Mouse (Mus musculus) kidney, embryonic 16.5 days (tissue): ENCODE results near the gene Gm20388. TPM values are rescaled to one million over a fixed set of nuclear protein-coding genes. Genes with fewer than 3 reads are reported as not detected.
A peak's percentile ranks its signal among the peaks of the same experiment; 100 is the strongest.

ENCODE experiments used
- ATAC-seq: fragments of 200-750 bp; cut with Nextera tagmentation; 2 replicates; pipeline ENCODE4 v1.8.0; 2017; ENCODE audit warnings: moderate TSS enrichment; ENCODE audit not compliant: low FRiP score, low TSS enrichment
- H3K27ac ChIP-seq: fragments of 300-500 bp; sonication (generic); 2 replicates; pipeline ENCODE4 v1.5.1; 2014; ENCODE audit warnings: low read length
- H3K27me3 ChIP-seq: fragments of 300-500 bp; sonication (generic); 2 replicates; pipeline ENCODE4 v1.6.1; 2014; ENCODE audit warnings: low read length, control low read depth, mixed read lengths; ENCODE audit not compliant: insufficient read depth
- H3K36me3 ChIP-seq: fragments of 300-500 bp; sonication (generic); 2 replicates; pipeline ENCODE4 v1.6.1; 2014; ENCODE audit warnings: low read length, control low read depth, mixed read lengths; ENCODE audit not compliant: insufficient read depth
- H3K4me1 ChIP-seq: fragments of 300-500 bp; sonication (generic); 2 replicates; pipeline ENCODE4 v1.6.1; 2014; ENCODE audit warnings: low read length, control low read depth, mixed read lengths; ENCODE audit not compliant: insufficient read depth
- H3K4me2 ChIP-seq: fragments of 300-500 bp; sonication (generic); replicated peaks from 2 replicates; pipeline ENCODE4 v1.6.1; 2014; ENCODE audit warnings: low read depth, low read length
- H3K4me3 ChIP-seq: fragments of 300-500 bp; sonication (generic); 2 replicates; pipeline ENCODE4 v1.5.1; 2014; ENCODE audit warnings: mild to moderate bottlenecking, low read length
- H3K9ac ChIP-seq: fragments of 300-500 bp; sonication (generic); replicated peaks from 2 replicates; pipeline ENCODE4 v1.6.1; 2014; ENCODE audit warnings: low read length
- H3K9me3 ChIP-seq: fragments of 300-500 bp; sonication (generic); 2 replicates; pipeline ENCODE4 v1.6.1; 2016; ENCODE audit warnings: low read length, control low read depth
- WGBS: fragments of 180-500 bp; shearing (Covaris S2); extraction: QIAGEN DNeasy Blood & Tissue Kit; methylation state at CpG from one replicate; pipeline ENCODE4 v1.1.7; 2014; 5-methylcytosine and 5-hydroxymethylcytosine counted together
- polyA plus RNA-seq: library from polyadenylated mRNA; unstranded; fragments of >200 nt; fragmentation: Nextera tagmentation; extraction: Ambion mirVana; gene quantifications from 2 replicates; pipeline ENCODE4 v1.2.1, GENCODE M21; 2015

Gm20388 gene
- polyA plus RNA-seq, 1 experiment from 2014 or later: 7.7 TPM

- no peak overlapping the region for H3K9ac ChIP-seq
- ATAC-seq: no peak
- H3K9me3 ChIP-seq: no peaks in the 10 kb centered on the region
- H3K36me3 ChIP-seq: no peaks in the 10 kb centered on the region
- peaks cover 17% of the 10 kb centered on the region for H3K27me3 ChIP-seq
- no peak overlapping the region for H3K4me3 ChIP-seq
- H3K27ac ChIP-seq: no peak overlapping the region
- peak overlapping the region; percentile 91; the same call in 1 of the 2 replicates for H3K4me2 ChIP-seq
- 73% methylated on average over 4 of the region's 4 CpGs for WGBS
- H3K4me1 ChIP-seq: peaks cover 9% of the 10 kb centered on the region
These were observed 3949.7 kb downstream of the Gm20388 start for GRCm38 (mm10) chr8:123860386-123860785.

- no peak overlapping the region for H3K9ac ChIP-seq
- ATAC-seq: no peak
- H3K4me1 ChIP-seq: no peaks in the 10 kb centered on the region
- H3K4me2 ChIP-seq: no peak overlapping the region
- no peak overlapping the region for H3K4me3 ChIP-seq
- no peaks in the 10 kb centered on the region for H3K36me3 ChIP-seq
- WGBS: 75% methylated on average over 7 of the region's 7 CpGs
- H3K9me3 ChIP-seq: no peaks in the 10 kb centered on the region
- H3K27ac ChIP-seq: no peak overlapping the region
- peaks cover 10% of the 10 kb centered on the region for H3K27me3 ChIP-seq
These were observed 3955.1 kb downstream of the Gm20388 start for GRCm38 (mm10) chr8:123865786-123866185.

- Histone ChIP-seq H3K36me3 (no peaks in the 10 kb centered on the region), H3K4me2 (no peak overlapping the region), H3K9me3 (no peaks in the 10 kb centered on the region), H3K4me3 (no peak overlapping the region), H3K27ac (no peak overlapping the region), H3K4me1 (no peaks in the 10 kb centered on the region), H3K9ac (no peak overlapping the region), H3K27me3 (peaks cover 9% of the 10 kb centered on the region)
- ATAC-seq: no peak
- 34% methylated on average over 5 of the region's 5 CpGs for WGBS
These were observed 3956.3 kb downstream of the Gm20388 start for GRCm38 (mm10) chr8:123866971-123867370.

DNA sequence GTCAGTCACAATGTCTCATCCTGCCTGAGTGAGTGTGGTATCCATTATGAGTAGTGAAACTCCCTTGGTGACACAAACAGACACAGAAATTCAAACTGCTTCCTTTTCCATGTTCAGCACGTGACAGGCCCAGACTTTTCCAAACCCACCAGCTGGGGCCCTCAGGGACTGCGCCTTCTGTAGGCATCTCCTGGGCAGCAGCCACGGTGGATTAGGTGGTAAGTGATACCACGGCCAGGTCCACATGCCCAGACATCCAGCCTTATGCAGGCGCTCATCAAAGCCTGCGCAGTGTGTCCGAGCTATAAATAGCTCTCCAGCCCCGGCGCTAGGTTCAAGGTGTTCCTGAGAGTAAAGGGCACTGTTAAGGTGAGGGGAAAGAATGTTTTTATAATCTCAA is 3961.4 kb downstream of the Gm20388 start:
- H3K9ac ChIP-seq: no peak overlapping the region
- WGBS: 74% methylated on average over 9 of the region's 9 CpGs

GRCm38 (mm10) chr8:123873364-123873763 is 3962.7 kb downstream of the Gm20388 start:
- H3K9me3 ChIP-seq: no peaks in the 10 kb centered on the region
- 66% methylated on average over 6 of the region's 6 CpGs for WGBS
- H3K36me3 ChIP-seq: no peaks in the 10 kb centered on the region
- H3K27me3 ChIP-seq: no peaks in the 10 kb centered on the region
- H3K4me2 ChIP-seq: no peak overlapping the region
- H3K9ac ChIP-seq: no peak overlapping the region
- no peaks in the 10 kb centered on the region for H3K4me1 ChIP-seq
- no peak overlapping the region for H3K27ac ChIP-seq
- no peak for ATAC-seq
- H3K4me3 ChIP-seq: no peak overlapping the region

More for the DNA sequence above, 3961.4 kb downstream of the Gm20388 start:
- Histone ChIP-seq H3K36me3 (no peaks in the 10 kb centered on the region), H3K4me1 (no peaks in the 10 kb centered on the region), H3K4me2 (no peak overlapping the region), H3K27ac (no peak overlapping the region), H3K27me3 (no peaks in the 10 kb centered on the region), H3K9me3 (no peaks in the 10 kb centered on the region), H3K4me3 (no peak overlapping the region)
- no peak for ATAC-seq

DNA sequence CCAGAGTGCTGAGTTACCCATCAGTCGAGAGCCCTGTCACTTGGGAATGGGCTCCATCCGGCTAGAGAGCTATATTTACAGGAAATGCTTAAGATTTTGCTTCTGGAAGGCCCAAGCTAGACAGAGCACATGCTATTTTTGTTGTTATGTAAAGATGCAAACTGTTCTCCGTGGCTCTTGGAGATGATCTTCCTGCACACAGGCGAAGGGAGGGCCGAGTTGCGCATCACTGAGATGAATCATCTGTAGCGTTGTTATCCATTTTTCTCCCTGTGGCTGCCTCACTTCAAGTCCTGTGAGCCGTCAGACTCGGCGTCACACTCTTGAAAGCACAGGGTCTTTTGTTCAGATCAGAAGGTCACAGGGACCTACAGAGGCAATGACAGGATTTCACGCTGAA is 3963.7 kb downstream of the Gm20388 start:
- ATAC-seq: no peak
- Histone ChIP-seq H3K9me3 (no peaks in the 10 kb centered on the region), H3K27ac (no peak overlapping the region), H3K36me3 (no peaks in the 10 kb centered on the region), H3K4me3 (no peak overlapping the region), H3K4me2 (no peak overlapping the region), H3K9ac (no peak overlapping the region), H3K4me1 (no peaks in the 10 kb centered on the region), H3K27me3 (no peaks in the 10 kb centered on the region)
- WGBS: 81% methylated on average over 11 of the region's 11 CpGs

- no peak for ATAC-seq
- 71% methylated on average over 2 of the region's 2 CpGs for WGBS
These were observed 3967.2 kb downstream of the Gm20388 start for GRCm38 (mm10) chr8:123877865-123878264.

DNA sequence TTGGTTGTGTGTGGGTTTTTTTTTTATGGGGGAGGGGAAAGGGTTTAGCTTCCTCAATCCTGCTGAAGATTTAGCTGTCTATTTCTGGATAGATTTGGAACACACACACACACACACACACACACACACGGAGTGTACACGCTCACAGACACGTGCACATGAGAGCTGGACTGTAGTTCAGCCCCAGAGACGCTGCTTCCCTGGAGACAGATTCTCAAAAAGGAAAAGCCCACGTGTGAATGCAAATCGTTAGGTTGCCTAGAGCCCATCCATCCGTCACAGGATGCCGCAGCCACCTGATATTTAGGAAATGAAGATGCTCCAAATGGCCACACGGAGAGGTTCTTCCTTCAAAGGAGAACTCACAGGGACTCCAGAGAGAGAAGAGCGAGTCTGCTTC is 3969.6 kb downstream of the Gm20388 start:
- no peak for ATAC-seq
- Histone ChIP-seq H3K4me2 (no peak overlapping the region), H3K4me1 (peaks cover 3% of the 10 kb centered on the region; the same call in 1 of the 2 replicates)

More at GRCm38 (mm10) chr8:123877865-123878264, 3967.2 kb downstream of the Gm20388 start:
- Histone ChIP-seq H3K9me3 (no peaks in the 10 kb centered on the region), H3K9ac (no peak overlapping the region), H3K4me1 (no peaks in the 10 kb centered on the region), H3K27me3 (no peaks in the 10 kb centered on the region), H3K27ac (no peak overlapping the region), H3K36me3 (no peaks in the 10 kb centered on the region), H3K4me2 (no peak overlapping the region), H3K4me3 (no peak overlapping the region)

DNA sequence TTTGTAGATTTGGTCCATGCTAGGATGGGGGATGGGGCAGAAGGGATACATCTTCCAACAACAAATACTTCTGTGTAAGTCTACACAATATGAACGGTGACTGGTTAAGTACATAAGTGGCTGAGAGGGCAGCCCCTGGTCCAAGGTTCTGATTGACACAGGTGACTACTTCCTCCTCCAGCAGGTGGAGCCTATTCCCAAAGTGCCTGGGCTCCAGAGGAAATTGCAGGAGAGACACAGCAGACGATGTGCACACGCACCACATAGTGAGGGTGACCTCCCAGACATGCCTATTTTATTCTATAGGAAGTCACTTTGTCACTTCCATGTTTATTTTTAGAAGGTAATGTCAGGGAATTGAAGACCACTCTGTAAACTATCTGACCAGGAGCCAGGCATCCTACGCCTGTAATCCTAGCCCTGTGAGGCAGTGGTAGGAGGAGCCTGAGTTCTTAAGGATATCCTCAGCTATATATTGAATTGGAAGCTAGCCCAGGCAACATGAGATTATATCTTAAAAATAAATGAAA is 3970.2 kb downstream of the Gm20388 start:
- Histone ChIP-seq H3K36me3 (no peaks in the 10 kb centered on the region), H3K4me2 (no peak overlapping the region), H3K27me3 (peaks cover 3% of the 10 kb centered on the region; the same call in 1 of the 2 replicates), H3K27ac (no peak overlapping the region), H3K4me1 (peaks cover 3% of the 10 kb centered on the region; the same call in 1 of the 2 replicates), H3K9ac (no peak overlapping the region), H3K4me3 (no peak overlapping the region), H3K9me3 (no peaks in the 10 kb centered on the region)
- 27% methylated on average over 4 of the region's 4 CpGs for WGBS
- ATAC-seq: no peak

More for the DNA sequence above, 3969.6 kb downstream of the Gm20388 start:
- Histone ChIP-seq H3K27ac (no peak overlapping the region), H3K9ac (no peak overlapping the region), H3K36me3 (no peaks in the 10 kb centered on the region), H3K9me3 (no peaks in the 10 kb centered on the region), H3K4me3 (no peak overlapping the region), H3K27me3 (no peaks in the 10 kb centered on the region)
- 67% methylated on average over 10 of the region's 10 CpGs for WGBS

- Histone ChIP-seq H3K36me3 (no peaks in the 10 kb centered on the region), H3K9ac (no peak overlapping the region), H3K4me1 (peaks cover 3% of the 10 kb centered on the region; the same call in 1 of the 2 replicates), H3K27me3 (peaks cover 9% of the 10 kb centered on the region; the same call in 1 of the 2 replicates), H3K27ac (no peak overlapping the region), H3K9me3 (no peaks in the 10 kb centered on the region), H3K4me3 (no peak overlapping the region), H3K4me2 (no peak overlapping the region)
- WGBS: 68% methylated on average over 2 of the region's 2 CpGs
- ATAC-seq: no peak
These were observed 3971.8 kb downstream of the Gm20388 start for GRCm38 (mm10) chr8:123882412-123882811.
